Mouse (Mus musculus) lung, postnatal 0 days (tissue): ENCODE data around the gene Prame.
"Not testable (repeated sequence)": the region's sequence is repeated elsewhere in the genome, so short reads cannot be mapped to it uniquely, and the experiment has no call there.

ENCODE experiments used
- CTCF ChIP-seq: IDR thresholded peaks from 2 replicates; pipeline ENCODE4 v1.5.1; 2016; ENCODE audit warnings: antibody characterized with exemption, mild to moderate bottlenecking
- EP300 ChIP-seq: IDR thresholded peaks from 2 replicates; pipeline ENCODE4 v1.6.1; 2016; ENCODE audit warnings: antibody characterized with exemption, mild to moderate bottlenecking, control low read depth

GRCm38 (mm10) chrX:135601298-135602029, 26.0 kb downstream of the Prame start:
- TF ChIP-seq EP300, result not testable (repeated sequence)
- TF ChIP-seq CTCF, result peak; percentile 59
